Mouse (Mus musculus) spleen, adult 18-20 months (tissue): ENCODE data around the gene Dbil5.
"Not testable (repeated sequence)": the region's sequence is repeated elsewhere in the genome, so short reads cannot be mapped to it uniquely, and the experiment has no call there.

Experiments used
- DNase-seq, 2 experiments: peaks; one replicate each; pipeline ENCODE4 v3.0.0; 2022; ENCODE audit warnings: mixed read lengths in 2 of 2

The Dbil5 gene

DNA sequence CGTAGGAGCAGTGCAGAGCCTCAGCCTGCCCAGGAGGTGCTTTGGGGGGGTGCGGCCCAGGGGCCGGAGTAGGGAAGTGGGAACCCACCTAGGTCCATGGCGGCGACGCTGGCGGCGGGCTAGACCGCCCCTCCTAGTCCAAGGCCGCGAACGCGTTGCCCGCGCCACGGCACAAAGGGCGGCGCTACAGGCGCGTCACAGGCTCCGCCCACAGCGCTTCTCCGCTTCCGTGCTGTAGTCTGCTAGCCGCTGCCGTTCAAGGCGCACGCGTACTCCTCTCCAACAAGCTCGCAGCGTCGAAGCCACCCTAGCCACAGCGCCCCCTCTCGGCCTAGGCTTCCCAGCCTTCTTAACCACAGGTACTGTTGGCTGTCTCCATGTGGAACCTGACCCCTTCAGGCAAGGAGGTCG, at the start of gene Dbil5, which contains the start of gene Gemin4:
Gene Dbil5, plus strand, starts transcription at position 219 of the 411 bp plus-strand sequence.
Gene Gemin4, minus strand, starts transcription at position 275 of the 411 bp plus-strand sequence.
- DNase-seq = peak; percentile 94 to 97

DNA sequence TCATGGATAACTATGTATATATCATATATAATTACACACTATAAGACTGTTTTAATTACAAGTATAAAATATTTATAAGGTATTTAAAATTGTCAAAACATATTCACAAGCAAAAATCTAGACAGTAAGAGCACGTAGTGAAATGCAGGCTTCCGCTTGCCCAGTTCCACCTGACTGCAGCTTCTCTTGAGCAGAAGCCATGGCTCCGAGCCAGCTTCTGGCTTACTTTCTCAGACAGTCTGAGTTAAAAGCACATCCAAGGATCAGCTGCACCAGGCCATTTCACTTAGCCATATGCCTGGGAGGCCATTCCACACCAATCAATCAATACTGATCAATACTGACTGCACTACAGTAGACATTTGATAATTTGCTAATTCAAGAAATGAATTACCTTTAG, 48.4 kb upstream of the Dbil5 start:
- no peak for DNase-seq

DNA sequence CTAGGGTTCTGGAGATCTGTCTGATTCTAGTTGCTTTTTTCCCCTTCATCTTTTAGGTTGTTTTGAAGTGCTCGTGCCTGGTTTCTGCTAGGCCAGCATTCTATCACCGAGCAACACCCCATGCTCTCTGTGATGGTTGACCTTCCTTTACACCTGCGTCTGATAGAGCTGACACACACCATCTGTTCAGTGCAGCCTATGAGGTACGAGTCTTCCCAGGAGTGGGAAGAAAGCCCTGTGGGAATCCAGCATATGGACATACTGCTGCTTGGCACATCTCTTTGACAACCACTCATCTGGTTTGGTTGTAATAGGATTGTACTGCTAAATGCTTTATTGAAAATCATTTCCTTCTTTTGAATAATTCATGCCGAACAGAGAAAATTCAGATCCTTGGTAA, 47.2 kb upstream of the Dbil5 start:
- DNase-seq = no peak

DNA sequence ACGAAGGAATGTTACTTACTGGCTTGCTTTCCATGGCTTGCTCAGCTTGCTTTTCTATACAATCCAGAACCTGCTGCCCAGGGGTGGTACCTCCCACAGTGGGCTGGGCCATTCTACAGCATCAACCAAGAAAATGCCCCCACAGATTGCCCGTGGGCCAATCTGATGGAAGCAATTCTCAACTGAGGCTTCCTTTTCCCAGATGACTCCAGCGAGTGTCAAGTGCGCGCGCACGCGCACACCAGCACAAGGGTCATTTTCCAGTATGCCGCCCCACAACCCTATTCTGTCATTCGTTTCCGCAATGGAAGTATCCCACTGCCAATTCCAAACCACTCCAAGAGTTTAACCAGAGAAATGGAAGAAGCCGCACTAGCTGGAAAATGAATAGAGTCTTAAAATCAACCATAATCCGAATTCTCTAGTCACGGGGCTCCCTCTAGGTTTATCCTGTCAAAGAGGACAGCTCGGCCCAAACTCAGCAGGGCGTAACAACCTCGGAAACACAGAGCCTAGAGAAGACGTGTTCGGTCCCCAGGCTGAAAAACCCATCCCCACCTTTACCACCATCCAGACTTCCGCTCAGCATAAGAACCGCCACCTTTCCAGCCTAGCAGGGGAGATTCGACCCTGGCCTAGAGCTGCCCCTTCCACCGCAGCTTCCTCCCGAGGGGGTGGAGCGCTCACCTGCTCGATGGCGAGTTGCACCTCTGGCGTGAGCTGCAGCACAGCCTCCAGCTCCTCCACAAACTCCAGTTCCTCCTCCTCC, 38.5 kb upstream of the Dbil5 start:
- DNase-seq = peak in 1 of 2 experiments; percentile 11

DNA sequence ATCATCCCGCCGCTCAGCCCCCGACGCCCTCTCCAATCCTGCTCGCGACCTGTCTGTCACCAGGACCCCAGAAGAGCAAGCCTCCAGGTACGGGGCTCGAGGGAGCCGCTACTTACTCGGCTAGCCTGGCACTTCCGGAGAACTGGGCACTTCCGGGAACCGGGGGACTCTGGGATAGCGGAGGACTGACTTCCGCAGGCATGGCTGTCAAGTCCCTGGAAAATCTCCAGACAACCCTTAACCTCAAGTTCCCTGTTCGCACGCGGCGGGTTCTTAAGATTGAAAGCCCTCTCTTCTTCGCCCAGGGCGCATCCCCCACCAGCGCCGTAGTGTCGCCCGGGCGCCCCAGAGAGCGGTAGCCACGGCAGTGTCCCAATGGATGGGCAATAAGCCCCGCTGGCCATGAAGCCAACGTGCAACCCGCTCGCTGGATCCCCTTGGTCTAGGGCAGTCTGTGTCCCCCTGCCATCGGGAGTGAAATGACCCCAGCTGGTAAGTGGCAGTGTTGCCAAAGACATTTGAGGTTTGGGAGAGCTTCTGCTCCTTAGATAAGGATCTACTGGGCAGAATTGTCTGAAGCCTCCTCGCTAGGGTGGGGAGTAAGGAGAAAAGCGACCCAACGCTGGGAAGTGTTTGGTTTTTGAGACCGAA, 37.8 kb upstream of the Dbil5 start, which contains the start of the genes Vps53 and Fam57a:
Gene Vps53, minus strand, starts transcription at position 153 of the 651 bp plus-strand sequence.
Gene Fam57a, plus strand, starts transcription at position 177 of the 651 bp plus-strand sequence.
- DNase-seq = peak; percentile 64 to 78

DNA sequence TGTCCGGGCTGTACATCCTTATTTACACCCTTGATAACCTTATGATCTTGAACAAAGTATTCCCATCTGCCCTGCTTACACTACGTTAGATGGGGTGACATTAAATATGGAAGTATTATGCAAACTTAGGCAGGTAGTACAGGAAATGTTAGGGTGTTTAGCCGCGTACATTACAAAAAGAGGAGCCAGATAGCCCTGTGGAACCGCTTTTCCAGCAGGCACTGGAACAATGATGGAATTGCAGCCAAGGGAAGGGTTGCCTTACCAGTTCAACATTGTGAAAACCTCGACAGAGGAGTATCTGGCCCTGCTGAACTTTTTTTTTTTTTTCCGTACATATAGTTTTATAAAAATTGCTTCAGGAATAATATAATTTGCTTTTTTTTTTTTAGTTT, 37.3 kb upstream of the Dbil5 start:
- no peak for DNase-seq

DNA sequence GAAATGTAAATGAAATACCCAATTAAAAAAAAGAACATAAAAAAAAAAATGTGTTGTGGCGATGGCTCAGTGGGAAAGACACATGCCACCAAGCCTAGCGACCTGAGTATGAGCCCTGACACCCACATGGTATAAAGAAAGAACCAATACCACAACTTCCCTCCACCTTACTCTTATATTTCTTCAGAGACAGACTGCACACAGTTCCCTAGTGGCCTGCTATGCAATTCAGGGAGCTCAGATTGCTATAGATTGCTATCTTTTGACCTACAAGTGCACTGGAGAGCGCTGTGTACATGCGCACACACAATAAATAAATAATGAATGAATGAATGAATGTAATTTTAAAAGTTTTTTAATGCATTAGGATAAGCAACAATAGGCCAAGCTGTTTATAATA, 33.7 kb upstream of the Dbil5 start:
- no peak for DNase-seq

DNA sequence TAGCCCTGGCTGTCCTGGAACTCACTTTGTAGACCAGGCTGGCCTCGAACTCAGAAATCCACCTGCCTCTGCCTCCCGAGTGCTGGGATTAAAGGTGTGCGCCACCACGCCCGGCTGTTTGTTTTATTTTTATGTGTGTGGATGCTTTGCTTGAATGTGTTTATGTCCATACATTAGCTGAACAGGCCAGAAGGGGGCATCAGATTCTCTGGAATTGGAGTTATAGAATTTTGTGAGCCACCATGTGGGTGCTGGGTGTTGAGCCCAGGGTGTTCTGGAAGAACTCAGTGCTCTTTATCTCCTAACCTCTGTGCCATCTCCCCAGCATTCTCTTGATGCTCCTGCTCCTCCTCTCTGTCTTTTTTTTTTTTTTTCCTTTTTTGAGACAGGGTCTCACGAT, 30.5 kb upstream of the Dbil5 start:
- no peak for DNase-seq

DNA sequence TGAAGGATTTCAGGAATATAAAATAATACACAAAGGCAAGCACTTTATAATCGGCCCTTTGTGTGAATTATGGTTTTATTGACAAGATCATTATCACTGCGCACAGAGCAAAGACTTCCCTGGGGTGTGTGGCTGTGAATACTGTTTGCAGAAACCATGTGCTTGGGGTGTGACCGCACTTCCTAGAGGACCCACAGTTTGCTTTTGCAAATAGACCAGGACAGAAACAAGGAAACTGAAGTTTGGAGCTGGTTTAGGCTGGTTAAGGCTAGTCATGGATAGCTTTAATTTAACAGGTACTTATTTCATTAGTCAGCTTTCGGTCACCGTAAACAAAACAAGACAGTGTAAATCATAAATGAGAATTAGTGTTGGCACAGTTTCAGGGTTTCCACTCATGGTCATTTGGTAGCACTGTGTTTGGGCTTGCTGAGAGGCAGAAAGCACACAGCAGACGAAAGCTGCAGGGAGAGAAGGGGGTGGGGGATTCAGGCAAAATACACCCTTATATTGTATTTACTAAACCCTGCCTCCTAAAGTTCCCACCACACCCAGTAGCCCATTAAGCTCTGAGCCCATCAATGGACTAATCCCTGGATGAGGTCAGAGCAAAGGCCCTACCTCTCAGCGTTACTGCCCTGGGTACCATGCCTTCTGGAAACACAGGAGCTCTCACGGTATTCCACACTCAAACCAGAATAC, 21.0 kb upstream of the Dbil5 start:
- no peak for DNase-seq

DNA sequence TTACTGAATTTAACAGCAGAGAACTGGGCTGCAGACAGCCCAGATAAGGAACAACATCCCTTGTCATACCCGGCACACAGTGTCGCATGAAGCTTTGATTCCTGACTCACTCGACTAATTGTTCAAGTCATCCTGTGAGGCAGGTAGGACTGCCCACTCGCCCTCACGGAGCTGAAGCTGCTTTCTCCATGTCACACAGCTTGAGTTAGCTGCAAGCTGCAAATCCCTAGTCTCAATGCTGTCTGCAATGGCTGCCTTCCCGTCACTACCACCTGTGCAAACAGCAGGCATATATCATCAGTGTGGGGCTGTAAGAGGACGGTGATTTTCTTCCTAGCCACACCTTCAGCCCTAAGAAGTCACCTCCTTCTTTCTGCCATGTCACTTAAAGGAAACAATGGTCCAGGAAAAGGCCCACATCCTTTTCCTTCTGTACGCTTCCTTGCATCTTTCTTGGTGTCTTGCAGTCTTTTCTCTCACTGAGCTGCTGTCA, 20.4 kb upstream of the Dbil5 start:
- DNase-seq = no peak

DNA sequence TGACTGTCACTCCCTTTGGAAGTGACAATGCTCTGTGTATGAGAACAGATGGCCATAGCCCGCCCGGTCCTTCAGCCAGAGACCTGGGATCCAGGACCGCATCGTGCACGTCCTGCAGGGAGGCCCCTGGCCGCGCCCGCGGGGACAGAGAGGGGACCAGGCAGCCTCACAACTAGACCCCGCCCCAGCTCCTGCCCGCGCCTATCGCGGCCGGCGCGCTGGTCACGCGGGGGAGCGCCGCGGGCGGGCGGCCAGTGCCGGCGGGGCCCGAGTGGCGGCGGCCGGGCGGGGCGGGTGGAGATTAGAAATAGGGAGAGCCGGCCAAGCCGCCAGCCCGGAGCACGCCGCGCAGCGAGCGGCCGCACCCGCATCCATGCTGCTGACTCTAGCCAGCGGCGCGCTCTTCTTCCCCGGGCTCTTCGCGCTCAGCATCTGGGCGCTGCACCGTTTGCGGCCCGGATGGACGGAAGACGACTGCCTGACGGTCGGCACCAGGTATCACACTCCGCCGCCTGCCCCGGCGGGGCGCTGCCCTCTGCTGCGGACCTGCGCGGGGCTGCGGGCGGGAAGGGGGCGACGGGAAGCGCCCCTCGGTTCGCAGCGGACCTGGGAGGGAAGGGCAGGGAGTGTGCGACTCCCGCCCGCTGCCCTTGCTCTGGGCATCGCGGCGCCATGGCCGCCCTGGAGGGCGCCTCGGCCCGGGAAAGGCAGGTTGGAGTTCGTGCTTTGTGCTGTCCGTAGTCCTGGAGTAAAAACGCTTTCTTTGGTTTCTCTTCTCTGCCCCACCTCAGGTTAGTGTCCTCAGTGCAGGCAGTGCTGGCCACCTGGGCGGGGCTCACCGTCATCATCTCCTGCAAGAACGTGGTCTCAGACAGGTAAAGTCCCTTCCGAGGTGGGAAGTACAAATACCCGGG, 15.4 kb upstream of the Dbil5 start:
- peak; percentile 55 to 73 for DNase-seq

DNA sequence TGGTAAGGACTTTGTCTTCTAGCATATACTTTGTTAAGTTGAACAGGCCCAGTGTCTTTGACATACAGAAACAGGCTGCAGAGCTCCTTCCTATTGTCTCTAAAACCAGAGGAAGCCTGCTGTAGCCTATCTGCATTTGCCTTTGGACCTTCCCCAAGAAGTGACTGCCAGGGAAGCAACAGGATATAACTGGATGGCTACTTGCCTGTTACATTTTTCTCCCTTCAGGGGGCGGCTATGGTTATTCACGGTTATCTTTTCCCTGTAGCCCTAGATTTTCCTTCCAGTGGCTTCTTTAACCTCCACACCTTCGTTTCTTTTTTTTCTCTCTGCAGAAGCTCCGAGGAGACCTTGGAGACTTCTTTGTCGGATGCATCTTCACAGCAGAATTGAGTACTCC, 10.6 kb upstream of the Dbil5 start:
- DNase-seq = no peak

DNA sequence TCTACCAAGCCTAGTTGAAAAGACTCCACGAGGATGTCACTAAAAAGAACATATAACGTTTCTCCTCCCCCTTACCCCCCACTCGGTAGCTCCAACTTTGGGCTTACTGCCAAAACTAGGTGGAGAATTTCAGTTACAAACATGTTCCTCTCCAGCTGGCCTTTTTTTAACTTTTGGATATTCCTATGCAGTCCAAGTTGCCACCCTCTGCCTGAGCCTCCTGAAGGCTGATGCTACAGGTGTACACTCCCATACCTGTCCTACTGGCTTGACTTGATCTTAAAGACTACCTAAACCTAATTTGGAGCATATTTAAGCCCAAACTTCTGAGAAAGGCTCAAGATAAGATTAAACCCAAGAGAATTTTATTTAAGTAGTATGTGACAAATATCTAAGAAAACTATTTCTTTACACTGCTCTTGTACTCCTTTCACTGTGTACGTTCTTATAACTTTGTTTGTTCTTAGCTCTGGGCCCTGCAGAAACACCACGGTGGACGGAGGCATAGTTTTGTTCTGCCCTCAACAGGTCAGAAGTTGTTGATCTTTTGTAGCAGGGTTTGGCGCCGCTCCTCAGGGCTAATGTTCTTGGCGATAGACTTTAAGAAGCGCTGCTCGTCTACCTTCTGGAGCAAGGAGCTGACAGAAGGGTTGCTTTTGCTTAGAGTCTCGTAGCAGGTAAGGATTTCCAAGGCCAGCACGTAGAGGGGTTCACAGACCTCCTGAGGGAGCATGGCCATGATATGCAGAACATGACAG, 7.0 kb upstream of the Dbil5 start:
- DNase-seq = no peak

DNA sequence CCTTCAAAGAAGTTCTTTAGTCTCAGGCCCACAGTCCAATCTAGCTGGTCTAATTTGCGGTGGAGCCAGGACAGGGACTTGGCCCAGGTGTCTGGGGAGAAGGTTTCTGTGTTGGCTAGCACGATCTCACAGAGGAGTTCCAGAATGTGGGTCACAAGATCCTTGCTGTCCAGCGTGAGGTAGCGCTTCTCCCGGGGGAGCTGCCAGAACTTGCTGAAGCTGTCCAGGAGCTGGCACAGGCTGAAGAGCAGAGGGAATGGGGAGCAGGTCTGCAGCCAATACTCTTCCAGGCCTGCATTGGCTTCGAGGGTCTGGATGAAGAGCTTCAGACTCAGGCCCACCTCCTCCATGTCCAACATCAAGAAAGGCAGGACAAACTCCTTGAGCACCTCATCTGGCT, 5.8 kb upstream of the Dbil5 start:
- not testable (repeated sequence) for DNase-seq

DNA sequence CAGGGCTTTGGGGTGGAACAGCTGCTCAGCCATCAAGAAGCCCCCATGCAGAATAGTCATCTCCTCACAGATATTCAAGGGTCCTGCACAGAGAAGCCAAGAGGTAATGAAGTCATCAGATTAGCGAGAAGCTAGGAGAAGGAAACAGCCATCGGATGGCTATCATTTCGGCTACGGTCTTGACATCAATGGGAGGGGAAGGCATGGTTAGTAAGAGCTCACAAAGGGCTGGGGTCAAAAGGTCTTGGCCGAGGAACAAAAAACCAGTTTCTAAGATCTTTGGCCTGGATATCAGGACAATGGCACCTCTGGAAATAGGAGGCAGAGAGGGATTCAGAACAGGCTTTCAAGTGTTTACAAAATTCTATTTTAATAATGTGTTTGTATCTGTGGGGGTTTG, 3.6 kb upstream of the Dbil5 start:
- DNase-seq = no peak

DNA sequence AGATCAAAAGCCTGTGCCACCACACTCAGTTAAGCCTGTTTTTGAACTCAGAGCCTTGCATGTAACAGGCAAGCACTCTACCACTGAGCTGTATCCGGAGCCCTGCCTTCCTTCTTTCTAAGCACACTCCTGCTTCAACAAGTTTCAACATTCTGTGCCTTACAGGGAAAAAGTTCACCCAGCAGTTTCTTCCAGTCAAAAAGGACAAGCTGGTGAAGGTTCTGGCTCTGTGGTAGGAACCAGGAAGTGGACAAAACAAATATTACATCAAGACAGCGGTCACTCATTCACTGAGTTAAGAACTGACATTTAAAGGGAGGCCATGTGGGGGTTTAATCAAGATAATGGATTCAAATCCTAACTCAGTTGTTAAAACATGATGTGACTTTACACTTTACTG, 2.4 kb upstream of the Dbil5 start:
- no peak for DNase-seq

DNA sequence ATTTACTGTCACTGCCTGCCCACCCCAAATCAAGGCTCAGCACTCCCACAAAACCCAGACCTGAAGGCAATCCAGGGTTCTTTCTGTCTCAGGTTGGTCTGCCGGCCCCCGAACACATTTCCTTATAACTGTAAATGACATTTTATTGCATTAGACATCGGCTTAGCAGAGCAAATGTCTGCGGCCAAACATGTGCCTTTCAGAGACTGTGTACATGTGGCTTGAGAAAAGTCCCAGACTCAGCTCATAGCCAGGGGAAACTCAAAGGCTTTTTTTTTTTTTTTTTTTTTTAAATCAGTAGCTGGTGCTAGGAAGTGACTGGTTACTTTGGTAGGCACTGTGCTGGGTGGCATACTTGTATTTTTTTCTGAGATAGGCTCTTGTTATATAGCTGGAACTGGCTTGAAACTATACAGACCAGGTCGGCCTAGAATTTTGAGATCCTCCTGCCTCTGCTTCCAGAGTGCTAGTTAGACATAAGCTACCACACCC, 1.3 kb upstream of the Dbil5 start:
- DNase-seq = no peak

DNA sequence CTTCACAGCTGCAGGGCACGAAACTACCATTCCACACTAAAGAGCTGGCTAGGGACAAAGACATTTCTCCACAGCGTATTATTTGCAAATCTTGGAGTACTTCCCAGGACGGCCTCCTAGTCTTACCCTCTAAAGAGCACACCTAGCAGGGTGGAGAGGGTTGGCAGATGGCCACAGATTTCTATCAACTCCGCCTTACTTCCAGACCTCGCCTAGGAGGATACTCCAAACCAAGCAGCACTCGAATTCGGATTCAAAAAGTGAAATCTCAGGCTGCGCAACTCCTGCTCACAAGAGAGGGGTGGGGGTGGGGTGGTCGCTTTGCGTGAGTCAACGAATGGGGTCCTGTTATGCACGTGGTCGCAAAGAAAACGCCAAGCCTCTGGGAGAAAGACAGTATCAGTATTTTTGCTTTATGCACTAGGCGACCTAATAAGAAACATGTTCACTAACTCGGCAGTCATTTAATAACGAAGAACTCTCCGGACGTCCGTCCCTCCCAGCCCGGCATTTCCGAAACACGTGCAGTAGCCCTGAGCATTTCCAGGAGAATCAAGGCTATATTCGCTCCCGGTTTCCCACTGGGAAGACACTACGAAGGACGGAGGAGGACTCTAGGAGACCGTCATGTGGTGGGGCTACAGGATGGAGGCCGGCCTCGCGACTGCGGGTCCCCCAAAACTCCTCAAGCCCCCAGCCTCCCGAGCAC, 573 bp upstream of the Dbil5 start:
- DNase-seq = peak in 1 of 2 experiments; percentile 6

DNA sequence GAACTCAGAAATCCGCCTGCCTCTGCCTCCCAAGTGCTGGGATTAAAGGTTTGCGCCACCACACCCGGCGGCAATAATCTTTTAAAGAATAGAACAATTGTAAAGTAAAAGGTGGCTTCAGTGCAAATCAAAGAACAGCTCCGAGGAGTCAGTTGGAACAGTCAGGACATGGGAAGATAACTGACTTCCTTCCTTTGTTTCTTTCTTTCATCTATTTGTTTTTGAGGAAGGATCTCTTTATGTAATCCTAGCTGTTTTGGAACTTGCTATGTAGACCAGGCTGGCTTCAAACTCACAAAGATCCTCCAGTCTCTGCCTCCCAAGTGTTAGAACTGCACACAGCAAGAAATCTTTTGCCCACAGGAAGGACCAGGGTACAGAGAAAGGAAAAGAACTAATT, 7.2 kb downstream of the Dbil5 start:
- DNase-seq = no peak

DNA sequence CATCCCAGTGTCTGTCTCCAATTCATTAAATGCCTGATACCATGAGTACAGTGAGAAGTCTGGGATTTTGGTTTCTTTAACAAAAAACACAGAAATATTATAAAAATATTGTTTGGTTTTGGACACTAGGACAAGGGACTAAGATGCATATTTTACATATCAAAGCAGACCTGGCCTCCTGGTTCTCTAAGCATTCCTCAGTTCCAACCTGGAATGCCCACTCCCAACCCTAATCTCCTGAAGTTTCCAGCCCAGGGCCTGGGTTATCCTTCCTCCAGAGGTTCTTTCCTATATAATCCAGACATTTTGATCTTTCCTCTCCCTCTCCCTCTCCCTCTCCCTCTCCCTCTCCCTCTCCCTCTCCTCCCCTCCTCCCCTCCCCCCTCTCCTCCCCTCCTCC, 7.6 kb downstream of the Dbil5 start:
- no peak for DNase-seq

DNA sequence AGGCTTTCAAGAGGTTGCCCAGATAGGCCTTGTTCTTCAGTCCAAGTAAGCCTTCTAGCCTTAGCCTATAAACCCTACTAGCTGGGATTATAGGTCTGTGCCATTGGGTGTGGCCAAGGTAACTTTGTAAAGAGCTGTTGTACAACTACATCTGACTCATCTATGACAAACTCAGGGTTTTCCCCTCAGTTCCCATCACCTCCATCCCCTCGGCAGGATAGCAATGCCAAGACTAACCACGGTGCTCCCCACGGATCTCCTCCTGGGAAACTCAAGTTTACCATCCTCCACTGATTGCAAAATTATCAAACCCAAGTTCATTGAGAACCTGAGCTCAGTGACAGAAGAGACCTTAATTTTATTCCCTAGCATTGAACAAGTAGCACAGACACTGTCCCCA, 18.7 kb downstream of the Dbil5 start:
- no peak for DNase-seq
